Mouse (Mus musculus): Measurements from ENCODE around the gene R3hdm2.

The R3hdm2 gene

DNA sequence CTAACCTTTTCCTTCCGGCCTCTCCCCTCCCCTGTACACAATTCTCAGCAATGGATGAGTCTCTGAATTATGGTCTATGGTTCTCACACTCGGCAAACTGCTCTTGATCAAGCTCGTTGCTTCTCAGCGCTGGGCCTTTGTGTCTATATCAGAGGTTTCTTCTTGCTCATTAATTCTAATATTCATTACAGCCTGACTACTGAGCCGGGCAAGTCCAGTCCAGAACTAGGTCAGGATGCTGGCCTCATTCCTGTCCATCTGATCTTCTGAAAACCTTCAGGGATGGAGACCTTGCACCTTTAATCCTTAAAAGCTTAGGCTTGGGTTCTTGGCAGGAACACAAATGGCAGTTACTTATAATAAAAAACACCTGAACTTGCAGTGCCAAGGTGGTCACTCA is 119.4 kb downstream of the R3hdm2 start:
- DNase-seq = no peak

DNA sequence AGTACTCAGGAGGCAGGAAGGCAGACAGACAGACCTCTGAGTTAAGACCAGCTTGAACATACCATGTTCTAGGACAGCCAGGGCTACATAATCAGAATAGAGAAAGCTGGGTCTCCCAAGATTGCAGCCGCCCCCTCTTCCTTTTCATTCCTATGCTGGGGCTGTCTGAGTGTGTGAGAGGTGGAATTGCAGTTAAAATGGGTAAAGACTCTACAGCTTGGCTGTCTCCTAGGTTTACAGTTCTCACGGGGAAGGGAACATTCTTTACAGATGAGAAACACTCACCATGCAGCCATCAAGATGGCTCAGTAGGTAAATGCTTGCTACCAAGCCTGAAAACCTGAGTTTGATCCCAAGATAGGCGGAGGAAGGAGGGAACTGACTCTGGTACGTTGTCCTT is 119.9 kb downstream of the R3hdm2 start:
- DNase-seq = no peak

- DNase-seq = no peak
Observed at GRCm38 (mm10) chr10:127500894-127501893, 121.1 kb downstream of the R3hdm2 start, which contains the start of gene Stac3. TSS of gene Stac3 (plus strand) at chr10:127501686.

DNA sequence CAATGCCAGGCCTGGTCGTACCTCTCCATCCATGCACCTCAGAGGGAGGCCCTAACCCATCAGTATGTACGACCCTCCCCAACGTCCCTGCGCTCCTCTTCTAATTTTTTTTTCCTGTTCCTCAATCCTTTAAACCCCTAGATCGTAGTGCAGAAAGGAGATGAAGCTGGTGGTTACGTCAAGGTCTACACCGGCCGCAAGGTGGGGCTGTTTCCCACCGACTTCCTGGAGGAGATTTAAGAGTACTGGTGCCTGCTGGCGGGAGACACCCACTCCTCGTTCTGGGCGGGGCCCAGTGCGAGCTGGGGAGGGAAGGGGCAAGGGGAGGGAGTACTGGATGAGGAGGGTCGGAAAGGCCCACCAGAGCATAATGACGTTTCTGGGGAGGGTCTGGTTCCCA is 128.1 kb downstream of the R3hdm2 start:
- peak; percentile 87 for DNase-seq

- peak; percentile 88 for DNase-seq
Observed at GRCm38 (mm10) chr10:127509051-127509836, 129.1 kb downstream of the R3hdm2 start.

- DNase-seq = no peak
Observed at GRCm38 (mm10) chr10:127509837-127510701, 129.9 kb downstream of the R3hdm2 start.

DNA sequence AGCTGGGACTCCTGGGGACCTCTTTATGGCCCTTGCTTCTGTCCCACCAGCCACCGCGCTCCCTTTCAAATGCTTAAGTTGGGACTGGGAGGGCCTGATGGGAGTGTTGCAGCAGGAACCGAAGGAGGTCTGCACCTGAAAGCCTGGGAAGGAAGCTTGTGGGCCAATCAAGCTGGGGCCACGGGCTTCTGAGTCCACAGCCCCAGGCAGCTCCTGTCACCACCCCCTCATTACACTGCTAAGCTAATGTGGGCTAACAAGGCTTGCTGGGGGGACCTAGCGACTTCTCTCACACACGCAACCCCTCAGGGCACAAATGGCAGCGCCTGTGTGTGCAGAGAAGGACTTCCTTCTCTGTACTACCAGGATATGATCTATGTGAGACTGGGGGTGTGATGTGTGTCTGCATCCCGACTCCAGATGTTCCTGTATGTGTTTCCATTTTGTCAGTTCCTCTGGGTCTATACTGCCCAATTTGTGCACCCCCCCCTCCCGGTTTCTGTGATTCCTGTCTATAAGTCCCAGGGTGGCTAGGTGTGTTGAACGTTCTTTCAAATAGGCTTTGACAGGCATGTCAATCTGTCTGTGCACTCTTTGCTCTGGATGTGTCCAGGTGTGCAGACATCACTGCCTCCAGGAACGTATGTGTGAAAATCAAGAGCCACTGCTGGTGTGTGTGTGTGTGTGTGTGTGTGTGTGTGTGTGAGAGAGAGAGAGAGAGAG is 130.9 kb downstream of the R3hdm2 start:
- DNase-seq = no peak

DNA sequence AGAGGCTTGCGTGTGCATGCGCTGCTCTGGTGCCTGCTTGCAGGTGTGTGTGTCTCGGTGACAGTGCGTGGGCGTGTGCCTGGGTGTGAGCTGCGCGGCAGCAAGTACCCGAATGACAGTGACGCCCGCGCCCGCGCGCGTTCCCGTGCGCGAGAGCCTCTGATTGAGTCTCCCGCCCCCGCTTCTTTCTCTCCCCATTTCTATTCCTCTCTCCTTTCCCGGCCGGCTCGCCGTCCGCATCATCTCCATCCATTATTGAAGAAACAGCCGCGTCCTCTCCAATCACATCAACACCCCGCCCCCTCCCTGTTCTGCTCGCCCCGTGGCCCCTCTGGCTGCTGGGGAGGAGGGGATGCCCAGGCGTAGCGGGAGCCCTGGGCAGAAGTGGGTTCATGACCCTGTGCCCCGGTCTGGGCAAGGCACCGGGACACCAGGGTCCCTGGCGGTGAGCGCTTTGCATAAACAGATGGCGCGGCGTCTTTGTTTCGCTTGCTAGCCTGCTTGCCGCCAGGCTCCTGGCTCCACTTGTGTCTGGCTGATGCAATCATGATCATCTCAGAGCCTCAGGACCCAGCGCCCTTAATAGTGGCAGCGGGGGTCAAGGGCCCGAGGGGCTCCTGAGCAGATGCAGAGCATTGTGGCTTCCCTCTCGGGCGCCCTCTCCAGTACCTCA is 131.6 kb downstream of the R3hdm2 start:
- peak; percentile 92 for DNase-seq

GRCm38 (mm10) chr10:127512307-127512666 is 132.2 kb downstream of the R3hdm2 start:
- DNase-seq = no peak

GRCm38 (mm10) chr10:127512813-127513212 is 132.7 kb downstream of the R3hdm2 start:
- DNase-seq = peak; percentile 95

GRCm38 (mm10) chr10:127513501-127514091 is 133.5 kb downstream of the R3hdm2 start:
- DNase-seq = no peak

DNA sequence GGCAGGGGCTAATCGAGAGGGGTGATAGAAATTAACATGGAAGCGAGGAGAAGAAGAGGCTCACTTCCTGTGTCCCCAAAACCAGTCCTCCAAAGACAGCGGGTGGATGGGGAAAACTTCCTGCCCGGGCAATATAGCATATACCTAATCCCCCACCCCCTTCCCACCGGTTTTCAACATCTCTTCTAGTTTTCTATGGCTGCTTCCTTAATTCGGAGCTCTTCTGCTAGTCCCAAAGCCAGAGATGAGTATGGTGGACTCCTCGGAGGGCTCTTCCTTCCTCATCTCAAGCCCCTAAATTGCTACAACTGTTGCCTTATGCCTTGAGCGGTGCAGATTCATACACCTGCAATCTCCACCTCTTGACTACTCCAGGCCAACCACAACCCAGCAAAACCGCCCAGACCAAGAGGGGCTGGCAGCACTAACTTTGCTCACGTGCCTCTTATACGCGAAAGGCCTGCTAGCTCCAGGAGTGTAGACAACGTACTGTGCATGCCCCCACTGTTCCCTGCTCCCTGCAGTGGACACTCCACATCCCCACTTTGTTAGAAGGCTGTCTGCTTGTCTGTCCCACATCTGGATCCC is 134.1 kb downstream of the R3hdm2 start:
- no peak for DNase-seq

GRCm38 (mm10) chr10:127514764-127515163 is 134.6 kb downstream of the R3hdm2 start, which contains the start of gene Ndufa4l2:
TSS of gene Ndufa4l2 (plus strand) at chr10:127514967.
- DNase-seq = no peak

DNA sequence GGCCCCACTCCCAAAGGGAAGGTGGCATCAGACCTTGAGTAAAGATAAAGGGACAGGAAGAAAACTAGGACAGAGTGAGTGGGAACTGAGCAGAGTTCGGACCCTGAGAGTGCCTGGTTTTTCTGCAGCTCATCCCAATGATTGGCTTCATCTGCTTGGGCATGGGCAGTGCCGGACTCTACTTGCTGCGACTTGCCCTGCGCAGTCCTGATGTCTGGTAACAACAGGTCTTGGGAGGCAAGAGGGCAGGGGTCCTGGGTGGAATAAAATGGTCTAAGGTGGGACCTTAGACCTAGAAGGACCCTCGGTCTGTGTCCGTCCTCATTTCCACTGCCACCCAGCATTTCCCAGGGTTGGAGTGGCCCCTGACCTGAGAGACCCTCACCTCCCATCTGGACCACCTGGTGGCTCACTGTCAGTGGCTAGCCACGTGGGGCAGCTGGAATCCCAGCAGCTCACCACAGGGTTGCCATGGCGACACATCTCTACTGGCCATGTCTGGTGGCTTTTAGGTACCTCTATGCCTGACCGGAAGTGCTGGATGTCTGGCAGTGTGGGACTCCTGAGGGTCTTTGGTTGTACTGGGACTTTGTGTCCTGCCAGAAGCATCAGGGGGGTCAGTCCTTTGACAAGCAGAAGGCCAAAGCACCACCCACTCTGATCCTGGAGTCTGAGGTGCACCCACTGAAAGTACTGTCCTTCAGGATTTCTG is 135.3 kb downstream of the R3hdm2 start:
- no peak for DNase-seq

GRCm38 (mm10) chr10:127515983-127516459 is 135.9 kb downstream of the R3hdm2 start:
- no peak for DNase-seq

GRCm38 (mm10) chr10:127516576-127517260 is 136.6 kb downstream of the R3hdm2 start:
- no peak for DNase-seq

- no peak for DNase-seq
Observed at GRCm38 (mm10) chr10:127517941-127518340, 137.8 kb downstream of the R3hdm2 start.

- no peak for DNase-seq
Observed at GRCm38 (mm10) chr10:127519041-127519701, 139.0 kb downstream of the R3hdm2 start.
